Mouse (Mus musculus): ENCODE data around the gene Fnip2. TPM values are rescaled to one million over a fixed set of nuclear protein-coding genes. Genes with fewer than 3 reads are reported as not detected.
A peak's percentile ranks its signal among the peaks of the same experiment; 100 is the strongest.

The Fnip2 gene
- total and polyA plus RNA-seq, 3 experiments = 4.2 to 28.1 (median 12.2) TPM

- no peaks in the 10 kb centered on the region for H3K27me3 ChIP-seq (ENCODE audit: control insufficient read depth, insufficient read depth, low read length)
- TF ChIP-seq CTCF (IDR thresholded peaks at IDR 0.05) = no peak
- H3K36me3 ChIP-seq (ENCODE audit: control insufficient read depth, insufficient read depth, low read length) = peaks cover 7% of the 10 kb centered on the region
- H3K4me1 ChIP-seq (ENCODE audit: control insufficient read depth, insufficient read depth, low read length) = no peaks in the 10 kb centered on the region; the same call in 1 of the 2 replicates
- no peak overlapping the region for H3K4me3 ChIP-seq
- 52% methylated on average over 3 of the region's 3 CpGs for WGBS
- no peak overlapping the region for H3K9ac ChIP-seq (ENCODE audit: low read depth, low read length)
- intact Hi-C loops (cut with DNase I) = no loop called here
- no peaks in the 10 kb centered on the region for H3K79me2 ChIP-seq (replicated peaks; ENCODE audit: control insufficient read depth, insufficient read depth, low read length)
- H3K27ac ChIP-seq = no peak overlapping the region
- DNase-seq = no peak
These were observed 76.0 kb downstream of the Fnip2 start for GRCm38 (mm10) chr3:79491614-79492013.

- Histone ChIP-seq H3K27me3 (ENCODE audit: control insufficient read depth, insufficient read depth, low read length) (no peaks in the 10 kb centered on the region), H3K4me1 (ENCODE audit: control insufficient read depth, insufficient read depth, low read length) (no peaks in the 10 kb centered on the region; the same call in none of the 2 replicates), H3K79me2 (replicated peaks; ENCODE audit: control insufficient read depth, insufficient read depth, low read length) (no peaks in the 10 kb centered on the region), H3K9ac (ENCODE audit: low read depth, low read length) (no peak overlapping the region), H3K36me3 (ENCODE audit: control insufficient read depth, insufficient read depth, low read length) (peaks cover 7% of the 10 kb centered on the region), H3K27ac (no peak overlapping the region), H3K4me3 (no peak overlapping the region)
- 84% methylated on average over 5 of the region's 5 CpGs for WGBS
- DNase-seq = no peak
- intact Hi-C loops (cut with DNase I) = no loop called here
- no peak for TF ChIP-seq CTCF (IDR thresholded peaks at IDR 0.05)
- no peak for TF ChIP-seq POLR2A (IDR thresholded peaks at IDR 0.05; ENCODE audit: insufficient read depth, low read depth, low read length)
- TF ChIP-seq EP300 (IDR thresholded peaks at IDR 0.05; ENCODE audit: insufficient read depth, low read depth, low read length) = no peak
These were observed 77.5 kb downstream of the Fnip2 start for GRCm38 (mm10) chr3:79490102-79490501.

- peaks cover 6% of the 10 kb centered on the region for H3K4me1 ChIP-seq (ENCODE audit: control insufficient read depth, insufficient read depth, low read length)
- H3K27ac ChIP-seq = no peak overlapping the region
- no peaks in the 10 kb centered on the region for H3K27me3 ChIP-seq (ENCODE audit: control insufficient read depth, insufficient read depth, low read length)
- no peak overlapping the region for H3K9ac ChIP-seq (ENCODE audit: low read depth, low read length)
- intact Hi-C loops (cut with DNase I) = no loop called here
- H3K36me3 ChIP-seq (ENCODE audit: control insufficient read depth, insufficient read depth, low read length) = peaks cover 4% of the 10 kb centered on the region
- no peak overlapping the region for H3K4me3 ChIP-seq
- DNase-seq = no peak
- no peaks in the 10 kb centered on the region for H3K79me2 ChIP-seq (replicated peaks; ENCODE audit: control insufficient read depth, insufficient read depth, low read length)
- TF ChIP-seq EP300 (IDR thresholded peaks at IDR 0.05; ENCODE audit: insufficient read depth, low read depth, low read length) = no peak
- no peak for TF ChIP-seq POLR2A (IDR thresholded peaks at IDR 0.05; ENCODE audit: insufficient read depth, low read depth, low read length)
- no peak for TF ChIP-seq CTCF (IDR thresholded peaks at IDR 0.05)
- WGBS = 97% methylated on average over 7 of the region's 7 CpGs
These were observed 79.6 kb downstream of the Fnip2 start for GRCm38 (mm10) chr3:79488025-79488424.

- Histone ChIP-seq H3K4me1 (ENCODE audit: control insufficient read depth, insufficient read depth, low read length) (peaks cover 6% of the 10 kb centered on the region), H3K27me3 (ENCODE audit: control insufficient read depth, insufficient read depth, low read length) (no peaks in the 10 kb centered on the region), H3K27ac (peak overlapping the region; percentile 67), H3K9ac (ENCODE audit: low read depth, low read length) (no peak overlapping the region), H3K4me3 (no peak overlapping the region), H3K79me2 (replicated peaks; ENCODE audit: control insufficient read depth, insufficient read depth, low read length) (no peaks in the 10 kb centered on the region), H3K36me3 (ENCODE audit: control insufficient read depth, insufficient read depth, low read length) (no peaks in the 10 kb centered on the region)
- TF ChIP-seq POLR2A (IDR thresholded peaks at IDR 0.05; ENCODE audit: insufficient read depth, low read depth, low read length) (no peak), EP300 (IDR thresholded peaks at IDR 0.05; ENCODE audit: insufficient read depth, low read depth, low read length) (no peak), CTCF (IDR thresholded peaks at IDR 0.05) (0 out of 2 replicates have a peak, but pooled peaks have one; percentile 16)
- intact Hi-C loops (cut with DNase I) = no loop called here
- 61% methylated on average over 16 of the region's 16 CpGs for WGBS
- peak in 1 of 2 experiments; percentile 20 for DNase-seq
These were observed 83.1 kb downstream of the Fnip2 start for GRCm38 (mm10) chr3:79484286-79485063.

- Histone ChIP-seq H3K4me1 (ENCODE audit: control insufficient read depth, insufficient read depth, low read length) (peaks cover 2% of the 10 kb centered on the region; the same call in 1 of the 2 replicates), H3K27ac (no peak overlapping the region), H3K9ac (ENCODE audit: low read depth, low read length) (no peak overlapping the region), H3K4me3 (no peak overlapping the region), H3K79me2 (replicated peaks; ENCODE audit: control insufficient read depth, insufficient read depth, low read length) (no peaks in the 10 kb centered on the region), H3K27me3 (ENCODE audit: control insufficient read depth, insufficient read depth, low read length) (no peaks in the 10 kb centered on the region), H3K36me3 (ENCODE audit: control insufficient read depth, insufficient read depth, low read length) (peaks cover 13% of the 10 kb centered on the region)
- intact Hi-C loops (cut with DNase I) = loop anchor here (10.0 kb wide), 1 partner anchor 254 kb away; no protein-coding TSS in a partner anchor
- DNase-seq = no peak
- no peak for TF ChIP-seq POLR2A (IDR thresholded peaks at IDR 0.05; ENCODE audit: insufficient read depth, low read depth, low read length)
- WGBS = 76% methylated on average over 4 of the region's 4 CpGs
These were observed 88.7 kb downstream of the Fnip2 start for GRCm38 (mm10) chr3:79478880-79479279.

- 80% methylated on average over 8 of the region's 8 CpGs for WGBS
- peaks cover 2% of the 10 kb centered on the region; the same call in 1 of the 2 replicates for H3K4me1 ChIP-seq (ENCODE audit: control insufficient read depth, insufficient read depth, low read length)
- no peaks in the 10 kb centered on the region for H3K27me3 ChIP-seq (ENCODE audit: control insufficient read depth, insufficient read depth, low read length)
- DNase-seq = no peak
- H3K79me2 ChIP-seq (replicated peaks; ENCODE audit: control insufficient read depth, insufficient read depth, low read length) = no peaks in the 10 kb centered on the region
- no peak overlapping the region for H3K27ac ChIP-seq
- intact Hi-C loops (cut with DNase I) = loop anchor here (10.0 kb wide), 1 partner anchor 254 kb away; no protein-coding TSS in a partner anchor
- H3K9ac ChIP-seq (ENCODE audit: low read depth, low read length) = no peak overlapping the region
- TF ChIP-seq CTCF (IDR thresholded peaks at IDR 0.05) (no peak), POLR2A (IDR thresholded peaks at IDR 0.05; ENCODE audit: insufficient read depth, low read depth, low read length) (no peak), EP300 (IDR thresholded peaks at IDR 0.05; ENCODE audit: insufficient read depth, low read depth, low read length) (no peak)
- peaks cover 13% of the 10 kb centered on the region for H3K36me3 ChIP-seq (ENCODE audit: control insufficient read depth, insufficient read depth, low read length)
- H3K4me3 ChIP-seq = no peak overlapping the region
These were observed 89.2 kb downstream of the Fnip2 start for GRCm38 (mm10) chr3:79478400-79478799.
